Mouse (Mus musculus): ENCODE measurements around the gene Gatc.
"Not testable (repeated sequence)": the region's sequence is repeated elsewhere in the genome, so short reads cannot be mapped to it uniquely, and the experiment has no call there.

The Gatc gene

GRCm38 (mm10) chr5:115340577-115341313 lies at the start of gene Gatc, which contains the start of gene Triap1:
Gatc (minus strand) TSS chr5:115341178.
Triap1 (plus strand) TSS chr5:115341225.
- CTCF ChIA-PET = interaction anchor here (0.6 to 1.4 kb wide), 3 partner anchors 10 to 184 kb away, joined by 3 to 9 read pairs (median 4); no protein-coding TSS in a partner anchor

DNA sequence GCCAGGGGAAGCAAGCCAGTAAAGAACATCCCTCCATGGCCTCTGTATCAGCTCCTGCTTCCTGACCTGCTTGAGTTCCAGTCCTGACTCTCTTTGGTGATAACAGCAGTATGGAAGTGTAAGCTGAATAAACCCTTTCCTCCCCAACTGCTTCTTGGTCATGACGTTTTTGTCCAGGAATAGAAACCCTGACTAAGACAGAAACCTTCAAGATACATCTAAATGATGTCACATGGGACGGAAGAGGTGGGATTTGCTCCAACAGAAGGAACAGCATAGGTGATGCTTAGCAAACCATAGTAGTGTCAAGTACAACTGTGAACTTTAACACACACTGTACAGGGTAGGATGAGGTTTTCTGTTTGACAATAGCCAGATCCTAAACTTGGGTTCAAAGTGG lies 37.9 kb upstream of the Gatc start:
- CTCF ChIA-PET = not testable (repeated sequence)

- CTCF ChIA-PET = interaction anchor here (0.7 kb wide), 1 partner anchor 893 kb away, joined by 3 read pairs; no protein-coding TSS in a partner anchor
These were observed 34.5 kb upstream of the Gatc start for GRCm38 (mm10) chr5:115375436-115375835.

GRCm38 (mm10) chr5:115374204-115374820 lies 33.3 kb upstream of the Gatc start:
- CTCF ChIA-PET = no interaction called here

DNA sequence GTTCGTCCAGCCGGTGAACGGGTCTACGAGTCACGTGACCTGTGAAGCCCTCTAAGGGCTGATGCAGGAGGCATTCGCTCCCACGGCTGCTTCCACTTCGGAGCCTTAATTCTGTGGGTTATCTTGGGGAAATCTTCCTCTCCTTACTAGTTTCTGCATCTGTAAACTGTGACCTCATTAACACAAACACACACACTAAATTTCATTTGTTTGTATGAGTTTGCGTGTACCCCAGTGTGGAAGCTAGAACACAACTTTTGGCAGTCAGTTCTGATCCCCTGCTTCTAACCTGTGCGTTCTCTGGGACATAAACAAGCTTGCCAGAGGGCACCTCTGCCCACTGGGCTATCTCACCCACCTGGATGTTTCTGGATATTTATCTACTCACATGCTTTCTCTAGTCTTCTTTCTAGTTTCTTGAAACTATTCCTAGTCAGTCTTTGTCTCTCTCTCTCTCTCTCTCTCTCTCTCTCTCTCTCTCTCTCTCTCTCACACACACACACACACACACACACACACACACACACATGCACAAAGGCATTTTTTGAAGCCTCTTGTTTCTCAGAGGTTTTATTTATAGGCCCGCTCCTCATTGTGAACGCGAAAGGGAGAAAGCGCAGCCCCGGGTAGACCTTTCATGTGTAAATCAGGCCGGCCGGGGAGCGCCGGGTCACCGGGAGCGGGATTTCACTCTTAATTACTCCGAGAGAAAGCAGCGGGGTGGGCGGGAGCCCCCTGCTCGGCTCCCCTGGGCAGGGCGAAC lies 32.6 kb upstream of the Gatc start:
- CTCF ChIA-PET = no interaction called here

DNA sequence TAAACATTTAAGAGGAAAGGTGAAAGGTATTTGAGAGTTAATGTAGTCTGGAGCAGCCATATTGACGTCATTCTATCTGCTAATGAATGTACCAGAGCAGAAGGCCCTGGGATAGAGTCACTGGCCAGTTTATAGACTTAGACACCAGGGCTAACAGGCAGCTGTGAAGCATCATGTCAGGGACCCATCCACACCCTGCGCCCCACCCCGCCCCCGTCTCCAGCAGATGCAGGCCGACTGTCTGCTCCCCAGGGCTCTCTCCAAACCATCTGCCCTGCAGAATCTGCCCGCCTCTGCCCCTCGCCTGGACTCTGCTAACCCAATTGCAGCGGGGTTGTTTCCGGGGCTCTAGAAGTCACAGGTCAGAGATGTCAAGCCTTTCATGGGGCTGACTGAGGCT lies 30.8 kb upstream of the Gatc start:
- CTCF ChIA-PET = no interaction called here

DNA sequence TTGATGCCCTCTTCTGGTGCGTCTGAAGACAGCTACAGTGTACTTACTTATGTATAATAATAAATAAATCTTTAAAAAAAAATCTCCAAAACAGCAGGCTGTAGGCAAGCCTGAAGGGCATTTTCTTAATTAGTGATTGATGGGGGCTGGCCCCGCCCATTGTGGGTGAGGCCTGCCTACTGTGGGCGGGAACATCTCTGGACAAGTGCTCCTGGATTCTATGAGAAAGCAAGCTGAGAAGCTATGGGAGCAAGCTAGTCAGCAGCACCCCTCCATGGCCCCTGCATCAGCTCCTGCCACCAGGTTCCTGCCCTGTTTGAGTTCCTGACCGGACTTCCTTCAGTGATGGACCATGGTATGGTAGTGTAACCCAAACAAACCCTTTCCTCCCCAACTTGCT lies 23.8 kb upstream of the Gatc start:
- CTCF ChIA-PET = interaction anchor here (0.6 kb wide), 1 partner anchor 1380 kb away, joined by 17 read pairs; no protein-coding TSS in a partner anchor

- CTCF ChIA-PET = no interaction called here
These were observed 22.1 kb upstream of the Gatc start for GRCm38 (mm10) chr5:115362819-115363714.

DNA sequence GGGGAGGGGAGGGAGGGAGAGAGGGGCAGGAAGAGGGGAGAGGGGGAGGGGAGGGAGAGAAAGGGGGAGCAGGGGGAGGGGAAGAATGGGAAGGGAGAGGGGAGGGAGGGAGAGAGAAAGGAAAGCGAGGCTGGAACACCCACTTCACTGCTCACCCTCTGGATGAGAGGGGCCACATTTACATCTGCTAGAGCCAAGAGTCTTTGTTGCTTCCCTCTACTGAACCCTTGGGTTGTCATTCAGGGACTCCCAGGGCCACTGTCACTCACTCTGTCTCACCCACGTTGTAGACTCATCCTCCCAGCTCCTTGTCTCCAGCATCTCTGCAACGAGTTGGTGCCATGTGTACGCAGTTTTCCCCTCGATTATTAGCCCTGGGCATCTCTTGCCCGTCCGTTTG lies 21.2 kb upstream of the Gatc start:
- CTCF ChIA-PET = no interaction called here

- CTCF ChIA-PET = no interaction called here
These were observed 18.9 kb upstream of the Gatc start for GRCm38 (mm10) chr5:115359851-115360372.

GRCm38 (mm10) chr5:115359438-115359837 lies 18.5 kb upstream of the Gatc start:
- CTCF ChIA-PET = no interaction called here

- CTCF ChIA-PET = interaction anchor here (0.6 kb wide), 1 partner anchor 83 kb away, joined by 4 read pairs; no protein-coding TSS in a partner anchor
These were observed 17.9 kb upstream of the Gatc start for GRCm38 (mm10) chr5:115358872-115359271.

DNA sequence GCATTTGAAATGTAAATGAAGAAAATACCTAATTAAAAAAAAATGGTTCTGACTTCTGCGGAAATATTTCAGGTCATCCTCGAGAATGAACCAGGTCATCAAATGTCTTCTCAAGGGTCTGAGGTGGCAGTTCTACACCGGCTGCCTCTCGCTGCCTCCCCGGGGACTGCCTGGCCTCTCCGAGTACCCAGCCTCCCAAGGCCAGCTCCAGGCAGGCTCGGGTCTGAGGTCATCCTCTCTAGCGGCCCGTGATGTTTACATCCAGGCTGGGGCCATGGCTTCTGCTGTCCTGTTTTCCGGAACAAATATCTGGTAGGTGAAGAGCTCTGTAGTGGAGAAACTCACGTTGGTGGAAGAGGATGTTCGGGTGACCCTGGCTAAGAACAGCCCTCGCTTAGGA lies 14.1 kb upstream of the Gatc start:
- CTCF ChIA-PET = interaction anchor here (0.6 kb wide), 2 partner anchors 33 to 89 kb away, joined by 3 read pairs; no protein-coding TSS in a partner anchor

DNA sequence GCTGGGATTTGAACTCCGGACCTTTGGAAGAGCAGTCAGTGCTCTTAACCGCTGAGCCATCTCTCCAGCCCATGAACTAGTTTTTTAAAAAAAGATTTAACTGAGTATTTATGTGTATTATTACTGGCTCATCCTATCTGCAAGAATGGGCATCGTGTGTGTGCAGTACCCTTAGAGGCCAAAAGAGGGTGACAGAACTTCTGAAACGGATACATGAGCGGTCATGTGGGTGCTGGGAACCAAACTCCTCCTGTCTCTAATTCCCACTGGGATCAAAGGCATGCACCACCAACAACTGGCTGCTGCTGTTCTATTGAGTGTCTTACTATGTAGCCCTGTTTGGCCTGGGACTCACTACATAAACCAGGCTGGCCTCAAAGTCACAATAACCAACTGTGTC lies 10.4 kb upstream of the Gatc start:
- CTCF ChIA-PET = no interaction called here

- CTCF ChIA-PET = interaction anchor here (0.5 kb wide), 1 partner anchor 38 kb away, joined by 4 read pairs; no protein-coding TSS in a partner anchor
These were observed 8.2 kb upstream of the Gatc start for GRCm38 (mm10) chr5:115349225-115349555.

DNA sequence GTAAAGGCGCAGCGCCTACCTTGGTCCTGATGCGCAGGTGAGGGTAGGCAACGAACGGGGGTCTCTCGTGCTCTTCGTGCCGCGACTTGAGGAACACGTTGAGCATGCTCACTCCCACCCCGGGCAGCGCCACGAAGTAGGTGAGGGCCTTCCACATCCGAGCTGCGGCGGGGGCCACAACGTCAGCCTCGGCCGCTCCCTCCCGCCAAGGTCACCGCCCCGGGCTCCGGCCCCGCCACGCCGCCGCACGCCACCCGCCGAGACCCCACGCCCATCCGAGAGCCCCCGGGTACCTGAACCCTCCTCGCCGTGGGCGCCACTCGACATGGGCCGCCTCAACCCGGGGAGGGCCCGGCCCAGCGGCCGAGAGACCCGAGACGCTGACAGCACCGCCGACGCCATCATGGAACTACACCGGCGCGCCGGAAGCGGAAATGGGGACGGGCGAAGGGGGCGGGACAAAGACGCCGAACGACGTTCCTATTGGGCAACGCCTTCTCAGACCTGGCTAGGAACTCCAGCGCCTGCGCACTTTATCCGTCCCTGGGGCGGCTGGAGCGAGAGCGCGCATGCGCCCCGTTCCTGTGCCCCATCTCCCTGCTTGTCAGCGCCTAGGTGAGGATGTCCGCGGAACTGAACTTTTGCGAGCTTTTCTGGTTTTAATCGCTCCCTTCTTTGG lies 7.7 kb upstream of the Gatc start, which contains the start of gene Cox6a1:
Gene Cox6a1, minus strand, starts transcription at position 436 of the 679 bp plus-strand sequence.
- CTCF ChIA-PET = interaction anchor here (0.5 to 0.7 kb wide), 4 partner anchors 38 to 1041 kb away, joined by 4 to 12 read pairs (median 4); no protein-coding TSS in a partner anchor

DNA sequence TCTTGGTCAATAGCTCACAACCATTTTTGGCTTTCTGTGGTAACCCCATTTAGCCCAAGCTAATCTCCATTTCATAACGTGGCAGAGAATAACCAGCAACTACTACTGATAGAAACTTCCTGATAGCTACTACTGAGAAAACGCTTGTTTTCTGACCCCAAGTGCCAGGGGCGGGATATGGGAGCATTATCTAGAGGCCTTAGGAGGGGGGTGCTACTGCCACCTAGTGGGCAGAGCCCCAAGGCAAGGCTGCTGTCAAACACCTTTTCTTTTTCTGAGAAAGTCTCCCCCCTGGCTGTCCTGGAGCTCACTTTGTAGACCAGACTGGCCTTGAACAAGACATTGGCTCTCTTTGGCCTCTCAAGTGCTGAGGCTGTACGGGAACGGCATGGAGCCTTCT lies 6.6 kb upstream of the Gatc start:
- CTCF ChIA-PET = interaction anchor here (0.7 kb wide), 2 partner anchors 111 to 546 kb away, joined by 4 to 6 read pairs; no protein-coding TSS in a partner anchor

- CTCF ChIA-PET = interaction anchor here (0.7 to 1.4 kb wide), 2 partner anchors 11 to 73 kb away, joined by 3 to 9 read pairs; no protein-coding TSS in a partner anchor
These were observed 562 bp upstream of the Gatc start for GRCm38 (mm10) chr5:115341314-115342165.

DNA sequence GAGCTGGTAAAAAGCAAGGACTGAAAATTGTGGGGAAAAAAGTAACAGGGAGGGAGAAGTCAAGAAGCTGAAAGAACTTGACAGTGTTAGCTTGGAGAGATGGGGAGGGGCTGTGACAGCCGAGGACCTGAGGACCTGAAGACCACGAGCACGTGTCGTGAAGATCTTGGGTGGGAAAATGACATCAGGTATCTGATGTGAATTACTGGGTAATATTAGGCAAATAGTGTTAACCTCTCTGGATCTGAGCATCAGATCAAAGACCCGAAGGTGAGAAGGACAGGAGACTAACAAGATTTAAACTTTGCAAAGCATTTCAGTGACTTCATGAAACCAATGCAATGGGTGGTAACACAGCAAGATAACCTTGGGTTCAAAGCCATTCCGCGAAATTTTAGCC lies 971 bp downstream of the Gatc start:
- CTCF ChIA-PET = interaction anchor here (0.6 to 1.3 kb wide), 2 partner anchors 11 to 183 kb away, joined by 4 to 6 read pairs; no protein-coding TSS in a partner anchor
